ENCODE assay signal across 9 mouse cellular contexts in the genomic region with DNA sequence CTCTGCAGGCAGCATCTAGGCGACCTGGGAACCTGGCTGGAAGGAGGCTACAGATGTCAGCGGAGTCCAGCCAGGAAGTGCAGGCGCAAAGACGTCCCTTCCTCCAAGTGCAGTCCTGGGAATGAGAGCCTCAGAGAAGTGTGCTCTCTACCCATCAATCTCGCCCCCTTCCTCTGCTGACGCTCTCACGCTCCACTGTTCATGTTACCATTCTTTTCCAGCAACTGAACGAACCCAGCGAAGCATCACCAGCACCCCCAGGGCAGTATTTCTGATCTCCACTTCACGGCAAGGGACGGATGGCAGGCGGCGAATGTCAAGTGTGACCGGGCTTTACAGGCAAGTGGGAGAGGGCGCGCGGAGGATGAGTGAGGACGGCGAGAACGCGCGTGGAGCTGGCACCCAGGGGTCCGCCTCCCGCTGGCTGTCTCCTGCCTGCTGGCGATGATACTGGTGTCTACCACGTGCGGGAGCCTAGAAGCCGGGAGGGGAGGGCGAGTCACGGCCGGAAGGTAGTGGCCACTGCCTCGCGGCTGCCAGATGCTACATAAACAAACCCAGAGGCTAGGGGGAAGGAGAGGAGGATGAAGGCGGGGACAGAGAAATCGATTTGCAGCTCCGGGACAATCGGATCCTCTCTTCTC. TPM values are rescaled to one million over a fixed set of nuclear protein-coding genes. Genes with fewer than 3 reads are reported as not detected.
A peak's percentile ranks its signal among the peaks of the same experiment; 100 is the strongest.
DNase-seq lines count a peak whose midpoint lies in the region; ATAC-seq lines count a peak whose summit lies in the region.
"Had no signal": no experiment of that assay in that cellular context is flagged by ENCODE, and none has a peak within 500 bp of the region (broad histone marks: within the 10 kb centered on the region; RNA-seq: fewer than 3 reads in every experiment).

A gene (minus strand): TSS at position 445 of the 644 bp plus-strand sequence.

- DNase-seq in heart, postnatal 25 days (ENCODE audit: low spot score), result no peak
- DNase-seq in cerebellum, adult 18-20 months, result peak; percentile 5 to 26
- peak; percentile 31 for DNase-seq in forelimb bud, embryonic 11.5 days (ENCODE audit: low read depth, low spot score)
- peak; percentile 49 to 66 for DNase-seq in layer of hippocampus, postnatal 25 days (ENCODE audit: extremely low spot score in 1 of 2, low spot score in 1 of 2)
- DNase-seq in midbrain, embryonic 14.5 days, result peak; percentile 72
- DNase-seq in yolk sac, embryonic 10.5 days (ENCODE audit: low spot score), result peak; percentile 4

- under 1% methylated on average over 36 of the region's 37 CpGs for WGBS in heart, embryonic 14.5 days
- under 1% methylated on average over 37 of the region's 37 CpGs for WGBS in midbrain, embryonic 14.5 days

- ATAC-seq in heart, embryonic 14.5 days (ENCODE audit: insufficient number of reproducible peaks, insufficient read depth, low FRiP score, low read depth), result no peak
- ATAC-seq in midbrain, embryonic 14.5 days (ENCODE audit: low FRiP score, low TSS enrichment), result peak; percentile 73
- no peak for ATAC-seq in erythroid progenitor cell, adult 5-6 weeks (replicated peaks; ENCODE audit: low FRiP score, poor library complexity, severe bottlenecking)

- H3K27ac ChIP-seq in heart, embryonic 14.5 days (replicated peaks in 1 of 2; ENCODE audit: control insufficient read depth in 1 of 2, insufficient read depth in 1 of 2, low read depth in 2 of 2, low read length in 2 of 2), result no peak within 1 kb of the TSS
- H3K27ac ChIP-seq in midbrain, embryonic 14.5 days (replicated peaks; ENCODE audit: low read depth, low read length), result peak within 1 kb of the TSS; percentile 75

- peak within 1 kb of the TSS; percentile 28 for H3K9ac ChIP-seq in heart, embryonic 14.5 days (ENCODE audit: low read length)
- peak within 1 kb of the TSS; percentile 72 for H3K9ac ChIP-seq in midbrain, embryonic 14.5 days (replicated peaks; ENCODE audit: low read length)

- peaks cover 24% of the 10 kb centered on the region; the same call in 1 of the 2 replicates for H3K27me3 ChIP-seq in heart, embryonic 14.5 days (ENCODE audit: control insufficient read depth, insufficient read depth, low read length)
- H3K27me3 ChIP-seq in midbrain, embryonic 14.5 days (ENCODE audit: control insufficient read depth, insufficient read depth, low read length), result no peaks in the 10 kb centered on the region

- H3K36me3 ChIP-seq in heart, embryonic 14.5 days (ENCODE audit: control insufficient read depth, insufficient read depth, low read length), result no peaks in the 10 kb centered on the region
- H3K36me3 ChIP-seq in midbrain, embryonic 14.5 days (ENCODE audit: control insufficient read depth, insufficient read depth, low read length), result no peaks in the 10 kb centered on the region

- peaks cover 7 to 8% of the 10 kb centered on the region in 2 experiments; a peak in 3 of 4 replicates for H3K4me1 ChIP-seq in heart, embryonic 14.5 days (ENCODE audit: control insufficient read depth in 2 of 2, insufficient read depth in 2 of 2, low read length in 2 of 2)
- H3K4me1 ChIP-seq in midbrain, embryonic 14.5 days (ENCODE audit: control insufficient read depth, insufficient read depth, low read length), result 0 out of 2 replicates have a peak, but pooled peaks cover 7% of the 10 kb centered on the region

- intact Hi-C loops in heart, postnatal 25 days (cut with DNase I), result no loop called here

- peak within 1 kb of the TSS; percentile 53 to 57 for H3K4me3 ChIP-seq in heart, embryonic 14.5 days (ENCODE audit: control insufficient read depth in 1 of 2, insufficient read depth in 1 of 2, low read depth in 1 of 2, low read length in 2 of 2)
- H3K4me3 ChIP-seq in midbrain, embryonic 14.5 days (replicated peaks; ENCODE audit: low read depth, low read length), result peak within 1 kb of the TSS; percentile 66

- H3K9me3 ChIP-seq in heart, embryonic 14.5 days (ENCODE audit: control insufficient read depth, low read length), result no peaks in the 10 kb centered on the region
- no peaks in the 10 kb centered on the region for H3K9me3 ChIP-seq in midbrain, embryonic 14.5 days (ENCODE audit: control insufficient read depth, low read length)

- H3K4me2 ChIP-seq in heart, embryonic 14.5 days (ENCODE audit: low read length), result peak within 1 kb of the TSS; percentile 96
- H3K4me2 ChIP-seq in midbrain, embryonic 14.5 days (ENCODE audit: low read length), result peak within 1 kb of the TSS; percentile 69

RNA-seq across cellular contexts. Expression of the gene that starts here (rescaled TPM):
- polyA plus RNA-seq in heart, embryonic 14.5 days (2014; fragmentation: Nextera tagmentation; extraction: Ambion mirVana), result 0.05 and 0.07 TPM in 2 replicates
- not detected for total RNA-seq in heart, postnatal 25 days (2021)
- 10 to 100 TPM; 48.7 to 57.2 TPM for total RNA-seq in layer of hippocampus, postnatal 25 days (2021)
- 9.1 and 11.0 TPM in 2 replicates for polyA plus RNA-seq in midbrain, embryonic 14.5 days (2014; fragmentation: Nextera tagmentation; extraction: Ambion mirVana)
- not detected in 2 replicates for total RNA-seq in erythroid progenitor cell, adult 5-6 weeks (2015; ENCODE audit: low replicate concordance)
- not detected in 2 replicates for total RNA-seq in erythroid progenitor cell, adult 5-6 weeks (2017; ENCODE audit: low replicate concordance)
- total RNA-seq: liver, adult 2 months had no signal
- polyA plus RNA-seq: liver, adult 2 months had no signal

Comparison
In these comparisons a context has a peak if more than half of its experiments do, and no peak if none do; other contexts are left out.
1. RNA of the gene that starts here (total RNA-seq): 48.7 to 57.2 TPM in layer of hippocampus, postnatal 25 days; not detected in heart, postnatal 25 days and not detected in erythroid progenitor cell, adult 5-6 weeks; every median in the first group is over 10 times any median in the second.